In the genomic region with DNA sequence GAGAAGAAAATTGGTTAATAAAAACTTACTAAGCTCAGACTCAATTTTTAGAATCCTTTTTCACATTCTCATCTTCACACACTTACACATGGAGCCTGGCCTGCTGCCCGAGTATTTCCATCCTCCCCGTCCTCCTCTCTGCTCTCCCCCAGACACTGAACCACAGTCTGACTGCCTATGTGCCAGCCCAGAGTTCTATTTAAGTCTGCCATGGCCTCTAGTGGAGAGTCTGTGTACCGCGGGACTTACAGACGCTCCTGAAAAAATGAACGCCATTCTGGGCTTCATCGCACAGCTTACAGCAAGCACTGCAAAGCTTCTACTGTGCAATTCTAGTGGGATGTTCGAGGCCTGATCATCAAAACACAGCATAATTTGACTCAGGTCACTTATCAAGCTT, we compare ENCODE assay signal across 10 mouse cellular contexts. TPM values are rescaled to one million over a fixed set of nuclear protein-coding genes. Genes with fewer than 3 reads are reported as not detected.
DNase-seq lines count a peak whose midpoint lies in the region; ATAC-seq and TF ChIP-seq lines count a peak whose summit lies in the region.
"Had no signal": no experiment of that assay in that cellular context is flagged by ENCODE, and none has a peak within 500 bp of the region (broad histone marks: within the 10 kb centered on the region; RNA-seq: fewer than 3 reads in every experiment).

No protein-coding gene starts in this region.

- H3K4me3 ChIP-seq in liver, embryonic 14.5 days (ENCODE audit: insufficient read depth in 1 of 2, low read depth in 2 of 2, low read length in 2 of 2): no peak overlapping the region
- H3K4me3 ChIP-seq in liver, embryonic 12.5 days: no peak overlapping the region
- H3K4me3 ChIP-seq: embryonic facial prominence, embryonic 13.5 days; limb, embryonic 13.5 days had no signal

- H3K4me1 ChIP-seq in liver, embryonic 14.5 days (replicated peaks; ENCODE audit: control insufficient read depth in 2 of 2, insufficient read depth in 2 of 2, low read length in 1 of 2): no peaks in the 10 kb centered on the region
- H3K4me1 ChIP-seq in liver, embryonic 12.5 days: no peaks in the 10 kb centered on the region
- H3K4me1 ChIP-seq: embryonic facial prominence, embryonic 13.5 days had no signal

- 74% methylated on average over 8 of the region's 8 CpGs for WGBS in liver, embryonic 14.5 days (ENCODE audit: insufficient replicate concordance)
- 75% methylated on average over 8 of the region's 8 CpGs for WGBS in liver, embryonic 12.5 days (ENCODE audit: insufficient replicate concordance)

- TF ChIP-seq CTCF in liver, embryonic 14.5 days (IDR thresholded peaks at IDR 0.05; ENCODE audit: low read depth): peak; percentile 44; the same call in 1 of the 2 replicates

- TF ChIP-seq EP300 in liver, embryonic 14.5 days (IDR thresholded peaks at IDR 0.05; ENCODE audit: low read depth): no peak

- no peak for ATAC-seq in liver, embryonic 14.5 days (ENCODE audit: insufficient read depth)
- no peak for ATAC-seq in liver, embryonic 12.5 days

- H3K27me3 ChIP-seq in liver, embryonic 14.5 days (ENCODE audit: control insufficient read depth, insufficient read depth, low read length): no peaks in the 10 kb centered on the region
- H3K27me3 ChIP-seq in liver, embryonic 12.5 days (replicated peaks): no peaks in the 10 kb centered on the region
- H3K27me3 ChIP-seq: embryonic facial prominence, embryonic 13.5 days; limb, embryonic 13.5 days had no signal

- H3K9ac ChIP-seq in liver, embryonic 14.5 days (replicated peaks): no peak overlapping the region
- no peak overlapping the region for H3K9ac ChIP-seq in liver, embryonic 12.5 days
- H3K9ac ChIP-seq: embryonic facial prominence, embryonic 13.5 days; limb, embryonic 13.5 days had no signal

- peaks cover 42% of the 10 kb centered on the region for H3K36me3 ChIP-seq in liver, embryonic 14.5 days (replicated peaks; ENCODE audit: control insufficient read depth, insufficient read depth, low read depth)
- H3K36me3 ChIP-seq in liver, embryonic 12.5 days: peaks cover 88% of the 10 kb centered on the region

- no peak overlapping the region for H3K27ac ChIP-seq in liver, embryonic 14.5 days
- H3K27ac ChIP-seq in liver, embryonic 12.5 days: no peak overlapping the region
- H3K27ac ChIP-seq: embryonic facial prominence, embryonic 13.5 days; limb, embryonic 13.5 days had no signal

- no peaks in the 10 kb centered on the region for H3K9me3 ChIP-seq in liver, embryonic 14.5 days (ENCODE audit: control insufficient read depth, low read length)
- H3K9me3 ChIP-seq in liver, embryonic 12.5 days (replicated peaks): no peaks in the 10 kb centered on the region
- H3K9me3 ChIP-seq: embryonic facial prominence, embryonic 13.5 days; limb, embryonic 13.5 days had no signal

- no peak overlapping the region for H3K4me2 ChIP-seq in liver, embryonic 14.5 days (ENCODE audit: low read depth)
- no peak overlapping the region for H3K4me2 ChIP-seq in liver, embryonic 12.5 days
- H3K4me2 ChIP-seq: embryonic facial prominence, embryonic 13.5 days; limb, embryonic 13.5 days had no signal

- peak; percentile 27 to 42 for DNase-seq in cerebellum, postnatal 14 days
- no peak for DNase-seq in cerebellum, adult 8-10 months
- DNase-seq in liver, embryonic 14.5 days (ENCODE audit: low read depth in 3 of 3, low spot score in 3 of 3): no peak
- DNase-seq in frontal cortex, postnatal 14 days (ENCODE audit: low spot score in 2 of 2): peak; percentile 25 to 36
- DNase-seq in right cerebral cortex, postnatal 14 days: peak; percentile 61
- DNase-seq in thymus, postnatal 25 days: no peak
- DNase-seq in natural killer cell, adult 2 months (ENCODE audit: low spot score in 2 of 2): no peak

RNA-seq across cellular contexts. Expression of a gene that starts 9.4 kb away (rescaled TPM):
- polyA plus RNA-seq in liver, embryonic 14.5 days (2012; rRNA removed): 0.17 TPM in 1 of 2 replicates, not detected in the other
- 0.16 TPM in 1 of 2 replicates, not detected in the other for polyA plus RNA-seq in liver, embryonic 14.5 days (2014; fragmentation: Nextera tagmentation; extraction: Ambion mirVana)
- polyA plus RNA-seq in liver, embryonic 12.5 days (2016; fragmentation: Nextera tagmentation; extraction: Ambion mirVana): 0.19 and 0.25 TPM in 2 replicates
- polyA plus RNA-seq: embryonic facial prominence, embryonic 13.5 days; limb, embryonic 13.5 days had no signal

RNA-seq across cellular contexts. Expression of a gene that starts 36.7 kb away (rescaled TPM):
- 20.3 and 25.6 TPM in 2 replicates for polyA plus RNA-seq in liver, embryonic 14.5 days (2012; rRNA removed)
- polyA plus RNA-seq in liver, embryonic 14.5 days (2014; fragmentation: Nextera tagmentation; extraction: Ambion mirVana): 23.5 and 24.8 TPM in 2 replicates
- polyA plus RNA-seq in liver, embryonic 12.5 days (2016; fragmentation: Nextera tagmentation; extraction: Ambion mirVana): 31.1 and 33.3 TPM in 2 replicates

RNA-seq across cellular contexts. Expression of a gene that starts 36.9 kb away (rescaled TPM):
- 15.1 and 25.9 TPM in 2 replicates for polyA plus RNA-seq in liver, embryonic 14.5 days (2012; rRNA removed)
- 54.3 and 54.9 TPM in 2 replicates for polyA plus RNA-seq in liver, embryonic 14.5 days (2014; fragmentation: Nextera tagmentation; extraction: Ambion mirVana)
- 95.2 and 97.9 TPM in 2 replicates for polyA plus RNA-seq in liver, embryonic 12.5 days (2016; fragmentation: Nextera tagmentation; extraction: Ambion mirVana)

Comparison
In these comparisons a context has a peak if more than half of its experiments do, and no peak if none do; other contexts are left out.
1. DNase-seq: peak in cerebellum, postnatal 14 days (2 of 2), frontal cortex, postnatal 14 days (2 of 2) and right cerebral cortex, postnatal 14 days (single experiment); none in cerebellum, adult 8-10 months (single experiment), liver, embryonic 14.5 days (0 of 3), thymus, postnatal 25 days (single experiment) and natural killer cell, adult 2 months (0 of 2).